Mouse (Mus musculus) C2C12 (cell line): ENCODE results near the gene Car9. TPM values are rescaled to one million over a fixed set of nuclear protein-coding genes. Genes with fewer than 3 reads are reported as not detected.

ENCODE experiments used
- H3K27me3 ChIP-seq: one replicate; pipeline ENCODE4 v1.6.1; 2011; ENCODE audit not compliant: control insufficient read depth, insufficient read depth, insufficient read length
- H3K36me3 ChIP-seq: one replicate; pipeline ENCODE4 v1.6.1; 2011; ENCODE audit not compliant: control insufficient read depth, insufficient read depth
- H3K4me3 ChIP-seq: one replicate; pipeline ENCODE4 v1.5.1; 2011; ENCODE audit warnings: mild to moderate bottlenecking, control low read depth; ENCODE audit not compliant: poor library complexity, insufficient read depth, severe bottlenecking
- H3K79me2 ChIP-seq: one replicate; pipeline ENCODE4 v1.6.1; 2011; ENCODE audit not compliant: control insufficient read depth, insufficient read depth
- H3K79me3 ChIP-seq: one replicate; pipeline ENCODE4 v1.6.1; 2011; ENCODE audit warnings: low read depth, control low read depth
- H3ac ChIP-seq: one replicate; pipeline ENCODE3; 2011; ENCODE audit warnings: low read depth; ENCODE audit not compliant: control insufficient read depth, insufficient read length
- CEBPB ChIP-seq: IDR thresholded peaks from one replicate; pipeline ENCODE4 v1.6.1; 2011; ENCODE audit warnings: low read depth, mild to moderate bottlenecking, control low read depth, moderate library complexity
- CTCF ChIP-seq: IDR thresholded peaks from one replicate; pipeline ENCODE4 v1.5.1; 2011; ENCODE audit not compliant: control insufficient read depth, insufficient read depth, insufficient read length
- FOSL1 ChIP-seq: IDR thresholded peaks from one replicate; pipeline ENCODE4 v1.8.0; 2011; ENCODE audit warnings: mild to moderate bottlenecking, low read length; ENCODE audit not compliant: poor library complexity, insufficient read depth, severe bottlenecking
- MAX ChIP-seq: IDR thresholded peaks from one replicate; pipeline ENCODE4 v1.6.1; 2011; ENCODE audit warnings: mild to moderate bottlenecking, control low read depth
- MYOD1 ChIP-seq: IDR thresholded peaks from one replicate; pipeline ENCODE4 v1.6.1; 2011; ENCODE audit warnings: low read depth; ENCODE audit not compliant: control insufficient read depth, insufficient read length
- MYOG ChIP-seq: IDR thresholded peaks from one replicate; pipeline ENCODE4 v1.6.1; 2011; ENCODE audit not compliant: control insufficient read depth, insufficient read length; ENCODE audit errors: extremely low read depth
- USF1 ChIP-seq: IDR thresholded peaks from one replicate; pipeline ENCODE4 v1.6.1; 2011; ENCODE audit warnings: low read depth, mild to moderate bottlenecking, control low read depth, moderate library complexity
- polyA plus RNA-seq: library from polyadenylated mRNA; unstranded; fragments of >200 nt; fragmentation: generic; extraction: Trizol; gene quantifications from one replicate; pipeline ENCODE4 v1.2.1, GENCODE M21; 2012; ENCODE audit warnings: missing spikeins

Car9 gene
- polyA plus RNA-seq, 1 experiment = 0.67 TPM

GRCm38 (mm10) chr4:43496587-43496986 is 10.2 kb upstream of the Car9 start:
- Histone ChIP-seq H3K79me2 (peaks cover 20% of the 10 kb centered on the region), H3K27me3 (no peaks in the 10 kb centered on the region)
- TF ChIP-seq USF1 = no peak
- TF ChIP-seq MYOG = no peak
- no peak for TF ChIP-seq FOSL1
- no peak for TF ChIP-seq MAX
- TF ChIP-seq MYOD1 = no peak
- no peak for TF ChIP-seq CTCF
- no peak for TF ChIP-seq CEBPB

GRCm38 (mm10) chr4:43497405-43497804 is 9.4 kb upstream of the Car9 start:
- H3K27me3 ChIP-seq = no peaks in the 10 kb centered on the region
- TF ChIP-seq CEBPB = no peak
- TF ChIP-seq FOSL1 = no peak
- no peak for TF ChIP-seq USF1
- no peak for TF ChIP-seq CTCF
- TF ChIP-seq MYOD1 = no peak
- no peak for TF ChIP-seq MAX
- no peak for TF ChIP-seq MYOG
- H3K4me3 ChIP-seq = no peak overlapping the region
- no peaks in the 10 kb centered on the region for H3K79me3 ChIP-seq
- peaks cover 17% of the 10 kb centered on the region for H3K36me3 ChIP-seq
- H3K79me2 ChIP-seq = peaks cover 20% of the 10 kb centered on the region
- no peak overlapping the region for H3ac ChIP-seq

More at GRCm38 (mm10) chr4:43496587-43496986, 10.2 kb upstream of the Car9 start:
- Histone ChIP-seq H3K4me3 (no peak overlapping the region), H3K79me3 (no peaks in the 10 kb centered on the region), H3K36me3 (peaks cover 17% of the 10 kb centered on the region), H3ac (no peak overlapping the region)

- no peak for TF ChIP-seq FOSL1
- TF ChIP-seq CEBPB = no peak
- no peak for TF ChIP-seq MYOG
- no peak for TF ChIP-seq MAX
- no peak for TF ChIP-seq MYOD1
- no peak for TF ChIP-seq CTCF
- no peak for TF ChIP-seq USF1
- no peak overlapping the region for H3K4me3 ChIP-seq
Measured at GRCm38 (mm10) chr4:43497946-43498345, 8.8 kb upstream of the Car9 start.

GRCm38 (mm10) chr4:43498983-43499382 is 7.8 kb upstream of the Car9 start:
- Histone ChIP-seq H3K4me3 (peak overlapping the region; percentile 48), H3K79me2 (peaks cover 18% of the 10 kb centered on the region), H3K27me3 (no peaks in the 10 kb centered on the region), H3K79me3 (no peaks in the 10 kb centered on the region), H3K36me3 (peaks cover 17% of the 10 kb centered on the region), H3ac (peak overlapping the region; percentile 14)
- no peak for TF ChIP-seq MYOG
- TF ChIP-seq MAX = no peak
- no peak for TF ChIP-seq CEBPB
- no peak for TF ChIP-seq FOSL1
- TF ChIP-seq MYOD1 = no peak
- no peak for TF ChIP-seq USF1
- no peak for TF ChIP-seq CTCF

More at GRCm38 (mm10) chr4:43497946-43498345, 8.8 kb upstream of the Car9 start:
- Histone ChIP-seq H3ac (no peak overlapping the region), H3K27me3 (no peaks in the 10 kb centered on the region), H3K79me3 (no peaks in the 10 kb centered on the region), H3K79me2 (peaks cover 20% of the 10 kb centered on the region), H3K36me3 (peaks cover 17% of the 10 kb centered on the region)

GRCm38 (mm10) chr4:43499407-43500333 is 7.1 kb upstream of the Car9 start, which contains the start of gene Arhgef39:
Gene Arhgef39 (minus strand): TSS chr4:43499695.
- Histone ChIP-seq H3K79me2 (peaks cover 14% of the 10 kb centered on the region), H3K27me3 (no peaks in the 10 kb centered on the region), H3K79me3 (no peaks in the 10 kb centered on the region), H3ac (peak within 1 kb of the TSS; percentile 75), H3K36me3 (peaks cover 17% of the 10 kb centered on the region), H3K4me3 (peak within 1 kb of the TSS; percentile 48)
- TF ChIP-seq MYOG (no peak), CEBPB (no peak), USF1 (no peak), MAX (peak; percentile 78), MYOD1 (no peak)
